Mouse (Mus musculus) lung, adult 2 months (tissue): ENCODE measurements around the gene Rnf43.

Experiments
- CTCF ChIP-seq: fragments of 200-500 bp; IDR thresholded peaks from 2 replicates; pipeline ENCODE4 v1.5.1; 2011; ENCODE audit warnings: mild to moderate bottlenecking, low read length, control low read depth; ENCODE audit not compliant: insufficient read depth
- POLR2A ChIP-seq: fragments of 200-500 bp; IDR thresholded peaks from 2 replicates; pipeline ENCODE4 v1.6.1; 2011; ENCODE audit warnings: low read depth, mild to moderate bottlenecking, control low read depth, low read length, borderline replicate concordance; ENCODE audit errors: extremely low read depth

GRCm38 (mm10) chr11:87682096-87682495 lies 19.6 kb downstream of the Rnf43 start:
- no peak for TF ChIP-seq CTCF
- TF ChIP-seq POLR2A, result no peak
